Mouse (Mus musculus): ENCODE measurements around the gene Hipk4. TPM values are rescaled to one million over a fixed set of nuclear protein-coding genes. Genes with fewer than 3 reads are reported as not detected.
A peak's percentile ranks its signal among the peaks of the same experiment; 100 is the strongest.

Hipk4 gene
- total and polyA plus RNA-seq, 3 experiments = 0.09 to 0.16 TPM; not detected in 1

DNA sequence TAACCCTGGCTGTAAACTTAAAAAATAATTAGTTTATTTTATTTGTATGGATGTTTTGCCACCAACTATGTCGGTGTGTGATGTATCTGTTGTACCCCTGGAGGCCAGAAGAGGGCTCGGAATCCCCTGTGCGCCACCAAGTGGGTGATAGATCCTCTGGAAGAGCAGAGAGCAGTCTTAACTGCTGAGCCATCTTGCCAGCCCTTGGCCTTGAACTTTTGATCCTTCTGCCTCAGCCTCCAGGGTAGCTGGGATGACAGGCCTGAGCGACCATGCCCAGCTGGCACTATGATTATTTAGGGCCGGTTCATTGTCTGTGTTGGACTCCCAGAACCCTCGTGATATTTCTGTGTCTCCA lies 14.4 kb upstream of the Hipk4 start (continued):
- TF ChIP-seq ETS1 (conservative IDR thresholded peaks at IDR 0.05; ENCODE audit: low read depth, low read length) (no peak), NELFE (IDR thresholded peaks at IDR 0.05; ENCODE audit: low read depth, low read length) (peak; percentile 44; the same call in 1 of the 2 replicates), BHLHE40 (IDR thresholded peaks at IDR 0.05; ENCODE audit: low read depth, low read length) (no peak), ZC3H11A (IDR thresholded peaks at IDR 0.05; ENCODE audit: low read depth, low read length) (no peak), MXI1 (IDR thresholded peaks at IDR 0.05; ENCODE audit: low read depth, low read length) (peak; percentile 20; the same call in 1 of the 2 replicates), USF2 (conservative IDR thresholded peaks at IDR 0.05; ENCODE audit: low read depth, low read length) (no peak), E2F4 (IDR thresholded peaks at IDR 0.05; ENCODE audit: insufficient replicate concordance, low read depth, low read length) (no peak), UBTF (IDR thresholded peaks at IDR 0.05; ENCODE audit: low read depth, low read length) (no peak), POLR2A (IDR thresholded peaks at IDR 0.05; ENCODE audit: low read depth, low read length) (no peak), ZMIZ1 (IDR thresholded peaks at IDR 0.05; ENCODE audit: low read depth, low read length) (no peak), RCOR1 (conservative IDR thresholded peaks at IDR 0.05; ENCODE audit: low read depth, low read length) (0 out of 2 replicates have a peak, but pooled peaks have one; percentile 37), CHD1 (IDR thresholded peaks at IDR 0.05; ENCODE audit: low read depth, low read length) (no peak), PAX5 (IDR thresholded peaks at IDR 0.05; ENCODE audit: low read length) (no peak)

- H3K4me1 ChIP-seq (ENCODE audit: control insufficient read depth in 1 of 2, insufficient read depth in 2 of 2) = peaks cover 4 to 21% of the 10 kb centered on the region in 2 experiments; a peak in 2 of 4 replicates
- no peaks in the 10 kb centered on the region for H3K9me3 ChIP-seq (replicated peaks; ENCODE audit: low read length)
- peaks cover 2% of the 10 kb centered on the region for H3K27me3 ChIP-seq (replicated peaks)
- TF ChIP-seq ZC3H11A (IDR thresholded peaks at IDR 0.05; ENCODE audit: low read depth, low read length) = no peak
- no peak for TF ChIP-seq POLR2A (IDR thresholded peaks at IDR 0.05; ENCODE audit: low read depth, low read length)
- TF ChIP-seq MAZ (IDR thresholded peaks at IDR 0.05; ENCODE audit: low read depth, low read length) = no peak
- no peak for TF ChIP-seq MXI1 (IDR thresholded peaks at IDR 0.05; ENCODE audit: low read depth, low read length)
- TF ChIP-seq MYC (IDR thresholded peaks at IDR 0.05; ENCODE audit: low read depth, low read length) = no peak
- TF ChIP-seq MEF2A (IDR thresholded peaks at IDR 0.05; ENCODE audit: borderline replicate concordance, low read depth, low read length) = no peak
- no peak for TF ChIP-seq GABPA (IDR thresholded peaks at IDR 0.05; ENCODE audit: insufficient replicate concordance, low read depth, low read length)
- dilution Hi-C loops (cut with MboI; ENCODE audit: extremely low pct_ligation_motif_present, extremely low pct_unique_long_range_greater_than_20kb, low sequenced_read_pairs) (no loop called here), in situ Hi-C loops (cut with MboI; ENCODE audit: low pct_ligation_motif_present, low pct_unique_long_range_greater_than_20kb, low sequenced_read_pairs) (no loop called here)
- no peak for DNase-seq (ENCODE audit: extremely low read depth)
- H3K79me2 ChIP-seq (replicated peaks; ENCODE audit: control insufficient read depth, extremely low read depth, insufficient read depth, poor library complexity, severe bottlenecking) = no peaks in the 10 kb centered on the region
- no peak overlapping the region for H3K4me2 ChIP-seq (ENCODE audit: insufficient read depth, low read depth, poor library complexity, severe bottlenecking)
- H3K27ac ChIP-seq (ENCODE audit: insufficient read depth, low read depth) = no peak overlapping the region
- no peaks in the 10 kb centered on the region for H3K36me3 ChIP-seq (replicated peaks in 1 of 2; ENCODE audit: control insufficient read depth in 1 of 2, insufficient read depth in 1 of 2, low read length in 1 of 2)
- no peak overlapping the region for H3K4me3 ChIP-seq (replicated peaks in 1 of 3; ENCODE audit: low read depth in 2 of 3, low read length in 2 of 3, poor library complexity in 1 of 3)
- H3K9ac ChIP-seq (ENCODE audit: insufficient read depth, low read depth) = no peak overlapping the region
These were observed 12.3 kb upstream of the Hipk4 start for GRCm38 (mm10) chr7:27510809-27511208.

GRCm38 (mm10) chr7:27514961-27515360 lies 8.1 kb upstream of the Hipk4 start:
- no peak overlapping the region for H3K9ac ChIP-seq (ENCODE audit: insufficient read depth, low read depth)
- peaks cover 9% of the 10 kb centered on the region for H3K9me3 ChIP-seq (replicated peaks; ENCODE audit: low read length)
- no peaks in the 10 kb centered on the region for H3K79me2 ChIP-seq (replicated peaks; ENCODE audit: control insufficient read depth, extremely low read depth, insufficient read depth, poor library complexity, severe bottlenecking)
- in situ Hi-C loops (cut with MboI; ENCODE audit: low pct_ligation_motif_present, low pct_unique_long_range_greater_than_20kb, low sequenced_read_pairs) = no loop called here
- DNase-seq (ENCODE audit: extremely low read depth) = no peak
- TF ChIP-seq SIN3A (IDR thresholded peaks at IDR 0.05; ENCODE audit: low read length) (no peak), MYC (IDR thresholded peaks at IDR 0.05; ENCODE audit: low read depth, low read length) (no peak), ZC3H11A (IDR thresholded peaks at IDR 0.05; ENCODE audit: low read depth, low read length) (no peak), ZMIZ1 (IDR thresholded peaks at IDR 0.05; ENCODE audit: low read depth, low read length) (no peak), ZKSCAN1 (IDR thresholded peaks at IDR 0.05; ENCODE audit: borderline replicate concordance, low read depth, low read length) (no peak), MEF2A (IDR thresholded peaks at IDR 0.05; ENCODE audit: borderline replicate concordance, low read depth, low read length) (no peak)
- no peak overlapping the region for H3K27ac ChIP-seq (ENCODE audit: insufficient read depth, low read depth)
- H3K27me3 ChIP-seq (replicated peaks) = peaks cover 22% of the 10 kb centered on the region
- no peaks in the 10 kb centered on the region for H3K4me1 ChIP-seq (ENCODE audit: control insufficient read depth in 1 of 2, insufficient read depth in 2 of 2)
- dilution Hi-C loops (cut with MboI; ENCODE audit: extremely low pct_ligation_motif_present, extremely low pct_unique_long_range_greater_than_20kb, low sequenced_read_pairs) = no loop called here
- H3K36me3 ChIP-seq (replicated peaks in 1 of 2; ENCODE audit: control insufficient read depth in 1 of 2, insufficient read depth in 1 of 2, low read length in 1 of 2) = no peaks in the 10 kb centered on the region
- H3K4me2 ChIP-seq (ENCODE audit: insufficient read depth, low read depth, poor library complexity, severe bottlenecking) = no peak overlapping the region
- no peak overlapping the region for H3K4me3 ChIP-seq (replicated peaks in 1 of 3; ENCODE audit: low read depth in 2 of 3, low read length in 2 of 3, poor library complexity in 1 of 3)
